Mouse (Mus musculus): ENCODE measurements around the gene Slc4a4.

DNA sequence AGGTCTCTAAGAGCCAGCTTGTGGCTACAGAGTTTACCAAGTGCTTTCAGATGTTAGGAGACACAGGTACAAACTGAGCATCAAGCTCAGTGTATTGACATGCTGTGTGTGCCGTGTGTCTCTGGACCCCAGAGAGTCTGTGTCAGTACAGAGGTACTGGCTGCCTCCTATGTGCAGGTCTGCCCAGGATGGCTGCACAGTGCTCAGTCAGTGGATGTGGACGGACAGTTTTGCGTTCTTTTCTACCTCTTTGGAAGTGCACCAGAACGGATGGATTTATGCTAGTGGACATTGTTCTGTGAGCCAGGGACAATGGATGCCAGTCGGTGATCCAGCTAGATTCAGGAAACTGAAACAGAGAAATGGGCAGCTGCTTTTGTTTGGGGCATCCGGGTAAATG is 72.8 kb downstream of the Slc4a4 start:
- TF ChIP-seq CTCF (IDR thresholded peaks at IDR 0.05; ENCODE audit: low read depth) (no peak), EP300 (IDR thresholded peaks at IDR 0.05; ENCODE audit: low read depth) (no peak)
